In genomic region chr8:125957994-125958368, GRCm38 (mm10) we compare ENCODE assay signal across 23 mouse cellular contexts. TPM values are rescaled to one million over a fixed set of nuclear protein-coding genes. Genes with fewer than 3 reads are reported as not detected.
DNase-seq lines count a peak whose midpoint lies in the region; ATAC-seq and TF ChIP-seq lines count a peak whose summit lies in the region.
"Had no signal": no experiment of that assay in that cellular context is flagged by ENCODE, and none has a peak within 500 bp of the region (broad histone marks: within the 10 kb centered on the region; RNA-seq: fewer than 3 reads in every experiment).

No protein-coding gene starts in this region.

- no peak overlapping the region for H3K9ac ChIP-seq in lung, embryonic 14.5 days
- H3K9ac ChIP-seq in lung, embryonic 16.5 days (ENCODE audit: low read length): no peak overlapping the region
- no peak overlapping the region for H3K9ac ChIP-seq in midbrain, embryonic 11.5 days (ENCODE audit: low read length)
- H3K9ac ChIP-seq: embryonic facial prominence, embryonic 12.5 days; forebrain, embryonic 13.5 days; forebrain, embryonic 15.5 days had no signal

- 69% methylated on average over 1 of the region's 1 CpGs for WGBS in cerebellum, adult 2 months
- WGBS in lung, embryonic 14.5 days: 53% methylated on average over 1 of the region's 1 CpGs
- 42% methylated on average over 1 of the region's 1 CpGs for WGBS in lung, embryonic 16.5 days
- 88% methylated on average over 1 of the region's 1 CpGs for WGBS in midbrain, embryonic 11.5 days
- WGBS in midbrain, embryonic 10.5 days: 90% methylated on average over 1 of the region's 1 CpGs

- no peak overlapping the region for H3K4me3 ChIP-seq in cerebellum, adult 2 months (replicated peaks; ENCODE audit: insufficient read depth, low read depth, low read length)
- no peak overlapping the region for H3K4me3 ChIP-seq in lung, embryonic 14.5 days (ENCODE audit: low read depth, low read length)
- no peak overlapping the region for H3K4me3 ChIP-seq in lung, embryonic 16.5 days (ENCODE audit: low read length)
- H3K4me3 ChIP-seq in midbrain, embryonic 11.5 days (ENCODE audit: low read depth, low read length): no peak overlapping the region
- H3K4me3 ChIP-seq in midbrain, embryonic 10.5 days: no peak overlapping the region
- H3K4me3 ChIP-seq: embryonic facial prominence, embryonic 10.5 days; embryonic facial prominence, embryonic 12.5 days; forebrain, embryonic 13.5 days; forebrain, embryonic 15.5 days had no signal

- H3K9me3 ChIP-seq in lung, embryonic 14.5 days (ENCODE audit: low read depth, low read length): peaks cover 7% of the 10 kb centered on the region; the same call in 1 of the 2 replicates
- peaks cover 6% of the 10 kb centered on the region for H3K9me3 ChIP-seq in lung, embryonic 16.5 days (ENCODE audit: control insufficient read depth, low read length)
- H3K9me3 ChIP-seq in midbrain, embryonic 11.5 days (ENCODE audit: control insufficient read depth, low read length): peaks cover 4% of the 10 kb centered on the region; the same call in 1 of the 2 replicates
- peaks cover 8% of the 10 kb centered on the region; the same call in 1 of the 2 replicates for H3K9me3 ChIP-seq in midbrain, embryonic 10.5 days (replicated peaks)
- H3K9me3 ChIP-seq: forebrain, embryonic 15.5 days had no signal

- H3K4me1 ChIP-seq in cerebellum, adult 2 months (ENCODE audit: control insufficient read depth, insufficient read depth, low read length): peaks cover 28% of the 10 kb centered on the region
- no peaks in the 10 kb centered on the region for H3K4me1 ChIP-seq in lung, embryonic 14.5 days (ENCODE audit: insufficient read depth)
- 0 out of 2 replicates have a peak, but pooled peaks cover 3% of the 10 kb centered on the region for H3K4me1 ChIP-seq in lung, embryonic 16.5 days (replicated peaks; ENCODE audit: control insufficient read depth, insufficient read depth, low read length)
- H3K4me1 ChIP-seq in midbrain, embryonic 11.5 days (ENCODE audit: control insufficient read depth, insufficient read depth, low read length): no peaks in the 10 kb centered on the region
- H3K4me1 ChIP-seq in midbrain, embryonic 10.5 days: peaks cover 3% of the 10 kb centered on the region; the same call in 1 of the 2 replicates
- H3K4me1 ChIP-seq: embryonic facial prominence, embryonic 10.5 days; embryonic facial prominence, embryonic 12.5 days; forebrain, embryonic 13.5 days; forebrain, embryonic 15.5 days had no signal

- TF ChIP-seq POLR2A in cerebellum, adult 2 months (IDR thresholded peaks at IDR 0.05; ENCODE audit: borderline replicate concordance, insufficient read depth, low read length): no peak

- H3K36me3 ChIP-seq in lung, embryonic 14.5 days (ENCODE audit: insufficient read depth): no peaks in the 10 kb centered on the region
- no peaks in the 10 kb centered on the region for H3K36me3 ChIP-seq in lung, embryonic 16.5 days (ENCODE audit: control insufficient read depth, insufficient read depth, low read length)
- H3K36me3 ChIP-seq in midbrain, embryonic 11.5 days (ENCODE audit: control insufficient read depth, insufficient read depth, low read length): no peaks in the 10 kb centered on the region
- no peaks in the 10 kb centered on the region for H3K36me3 ChIP-seq in midbrain, embryonic 10.5 days
- H3K36me3 ChIP-seq: embryonic facial prominence, embryonic 10.5 days; embryonic facial prominence, embryonic 12.5 days; forebrain, embryonic 15.5 days; G1E had no signal

- peak overlapping the region; percentile 93; the same call in 1 of the 2 replicates for H3K27ac ChIP-seq in cerebellum, adult 2 months (ENCODE audit: insufficient read depth, low read length)
- peak overlapping the region; percentile 40; the same call in 1 of the 2 replicates for H3K27ac ChIP-seq in lung, embryonic 14.5 days (ENCODE audit: low read depth)
- peak overlapping the region; percentile 29 for H3K27ac ChIP-seq in lung, embryonic 16.5 days (ENCODE audit: low read length)
- no peak overlapping the region for H3K27ac ChIP-seq in midbrain, embryonic 11.5 days (ENCODE audit: low read depth, low read length)
- no peak overlapping the region for H3K27ac ChIP-seq in midbrain, embryonic 10.5 days (replicated peaks)
- H3K27ac ChIP-seq: embryonic facial prominence, embryonic 10.5 days; embryonic facial prominence, embryonic 12.5 days; forebrain, embryonic 13.5 days; forebrain, embryonic 15.5 days had no signal

- no peaks in the 10 kb centered on the region for H3K27me3 ChIP-seq in cerebellum, adult 2 months (ENCODE audit: control insufficient read depth, insufficient read depth, low read length)
- no peaks in the 10 kb centered on the region for H3K27me3 ChIP-seq in lung, embryonic 14.5 days (ENCODE audit: insufficient read depth, low read length)
- H3K27me3 ChIP-seq in lung, embryonic 16.5 days (ENCODE audit: control insufficient read depth, insufficient read depth, low read depth, low read length): no peaks in the 10 kb centered on the region
- no peaks in the 10 kb centered on the region for H3K27me3 ChIP-seq in midbrain, embryonic 11.5 days (ENCODE audit: control insufficient read depth, insufficient read depth, low read length)
- peaks cover 25% of the 10 kb centered on the region for H3K27me3 ChIP-seq in midbrain, embryonic 10.5 days (ENCODE audit: low read depth, poor library complexity, severe bottlenecking)
- H3K27me3 ChIP-seq: Patski had no signal

- ATAC-seq in lung, embryonic 14.5 days (ENCODE audit: insufficient read depth): peak; percentile 63; the same call in 1 of the 2 replicates
- ATAC-seq in lung, embryonic 16.5 days (ENCODE audit: low read depth): peak; percentile 85
- no peak for ATAC-seq in midbrain, embryonic 11.5 days (ENCODE audit: low FRiP score)
- ATAC-seq: activated CD4-positive, CD25-positive, alpha-beta regulatory T cell, adult 4 months; CD4-positive, CD25-positive, alpha-beta regulatory T cell, adult 4 months; forebrain, embryonic 13.5 days; forebrain, embryonic 15.5 days; Patski had no signal

- no peak for DNase-seq in cerebellum, adult 2 months
- no peak for DNase-seq in cerebellum, adult 18-20 months
- peak; percentile 34 for DNase-seq in lung, embryonic 14.5 days
- no peak for DNase-seq in lung, postnatal 4 days
- DNase-seq in lung, adult 18-20 months: no peak
- DNase-seq in midbrain, embryonic 11.5 days (ENCODE audit: low spot score, missing footprints): peak; percentile 66
- DNase-seq in midbrain, embryonic 10.5 days (ENCODE audit: low spot score): no peak
- DNase-seq: adrenal gland, adult 8-10 months; adrenal gland, postnatal 14 days; adrenal gland, postnatal 36 days; B cell, adult 2 months; cerebellum, adult 11-12 months; cerebellum, adult 9-10 months; cerebellum, postnatal 25 days had no signal

- H3K4me2 ChIP-seq in lung, embryonic 14.5 days: no peak overlapping the region
- no peak overlapping the region for H3K4me2 ChIP-seq in lung, embryonic 16.5 days (ENCODE audit: low read depth, low read length)
- no peak overlapping the region for H3K4me2 ChIP-seq in midbrain, embryonic 11.5 days
- H3K4me2 ChIP-seq: embryonic facial prominence, embryonic 12.5 days; forebrain, embryonic 13.5 days; forebrain, embryonic 15.5 days had no signal

- no peak for TF ChIP-seq CTCF in cerebellum, adult 2 months (IDR thresholded peaks at IDR 0.05; ENCODE audit: borderline replicate concordance, insufficient read depth, low read depth, low read length)
- no peak for TF ChIP-seq CTCF in lung, embryonic 14.5 days (IDR thresholded peaks at IDR 0.05; ENCODE audit: low read depth)

RNA-seq across cellular contexts. Expression of gene Kcnk1, which starts 37.0 kb away (rescaled TPM):
- 206 and 213 TPM in 2 replicates for polyA plus RNA-seq in cerebellum, adult 2 months (2012; rRNA removed)
- polyA plus RNA-seq in lung, embryonic 14.5 days (2014; fragmentation: Nextera tagmentation; extraction: Ambion mirVana): 48.3 and 49.0 TPM in 2 replicates
- polyA plus RNA-seq in lung, embryonic 16.5 days (2015; fragmentation: Nextera tagmentation; extraction: Ambion mirVana): 55.9 and 59.0 TPM in 2 replicates
- polyA plus RNA-seq in midbrain, embryonic 11.5 days (2014; fragmentation: Nextera tagmentation; extraction: Ambion mirVana): 3.8 and 4.1 TPM in 2 replicates
- 3.8 and 5.2 TPM in 2 replicates for polyA plus RNA-seq in midbrain, embryonic 10.5 days (2016; fragmentation: Nextera tagmentation; extraction: Ambion mirVana)
- polyA plus RNA-seq: activated CD4-positive, CD25-positive, alpha-beta regulatory T cell, adult 4 months; CD4-positive, CD25-positive, alpha-beta regulatory T cell, adult 4 months; G1E had no signal

RNA-seq across cellular contexts. Expression of gene Map3k21, which starts 47.7 kb away (rescaled TPM):
- 1.1 TPM in 2 replicates for polyA plus RNA-seq in cerebellum, adult 2 months (2012; rRNA removed)
- 4.1 and 5.3 TPM in 2 replicates for polyA plus RNA-seq in lung, embryonic 14.5 days (2014; fragmentation: Nextera tagmentation; extraction: Ambion mirVana)
- 2.2 TPM in 2 replicates for polyA plus RNA-seq in lung, embryonic 16.5 days (2015; fragmentation: Nextera tagmentation; extraction: Ambion mirVana)
- polyA plus RNA-seq in midbrain, embryonic 11.5 days (2014; fragmentation: Nextera tagmentation; extraction: Ambion mirVana): 0.03 and 0.11 TPM in 2 replicates
- not detected in 2 replicates for polyA plus RNA-seq in midbrain, embryonic 10.5 days (2016; fragmentation: Nextera tagmentation; extraction: Ambion mirVana)
- polyA plus RNA-seq: activated CD4-positive, CD25-positive, alpha-beta regulatory T cell, adult 4 months; CD4-positive, CD25-positive, alpha-beta regulatory T cell, adult 4 months; G1E had no signal

RNA-seq across cellular contexts. Expression of gene Pcnx2, which starts 59.9 kb away (rescaled TPM):
- 40.4 and 41.4 TPM in 2 replicates for polyA plus RNA-seq in cerebellum, adult 2 months (2012; rRNA removed)
- polyA plus RNA-seq in lung, embryonic 14.5 days (2014; fragmentation: Nextera tagmentation; extraction: Ambion mirVana): 0.15 TPM in 1 of 2 replicates, not detected in the other
- polyA plus RNA-seq in lung, embryonic 16.5 days (2015; fragmentation: Nextera tagmentation; extraction: Ambion mirVana): 0.21 and 0.41 TPM in 2 replicates
- 0.40 and 0.74 TPM in 2 replicates for polyA plus RNA-seq in midbrain, embryonic 11.5 days (2014; fragmentation: Nextera tagmentation; extraction: Ambion mirVana)
- polyA plus RNA-seq in midbrain, embryonic 10.5 days (2016; fragmentation: Nextera tagmentation; extraction: Ambion mirVana): 0.11 and 0.24 TPM in 2 replicates
- polyA plus RNA-seq: G1E had no signal

Comparison
In these comparisons a context has a peak if more than half of its experiments do, and no peak if none do; other contexts are left out.
1. DNase-seq: peak in lung, embryonic 14.5 days (single experiment) and midbrain, embryonic 11.5 days (single experiment); none in cerebellum, adult 2 months (0 of 2), cerebellum, adult 18-20 months (0 of 2), lung, postnatal 4 days (0 of 2), lung, adult 18-20 months (0 of 2) and midbrain, embryonic 10.5 days (single experiment).
2. H3K27ac ChIP-seq: peak in cerebellum, adult 2 months (single experiment), lung, embryonic 14.5 days (single experiment) and lung, embryonic 16.5 days (single experiment); none in midbrain, embryonic 11.5 days (single experiment) and midbrain, embryonic 10.5 days (single experiment).
3. RNA of gene Pcnx2, which starts 59.9 kb away (polyA plus RNA-seq): 40.4 to 41.4 TPM in cerebellum, adult 2 months; 0.40 to 0.74 TPM in midbrain, embryonic 11.5 days, 0.21 to 0.41 TPM in lung, embryonic 16.5 days, 0.11 to 0.24 TPM in midbrain, embryonic 10.5 days and 0.15 TPM in lung, embryonic 14.5 days; every median in the first group is over 10 times any median in the second.